Mouse (Mus musculus): ENCODE data around the gene Cox7a2l. TPM values are rescaled to one million over a fixed set of nuclear protein-coding genes. Genes with fewer than 3 reads are reported as not detected.

Gene Cox7a2l
- total RNA-seq, 1 experiment = 139 TPM

DNA sequence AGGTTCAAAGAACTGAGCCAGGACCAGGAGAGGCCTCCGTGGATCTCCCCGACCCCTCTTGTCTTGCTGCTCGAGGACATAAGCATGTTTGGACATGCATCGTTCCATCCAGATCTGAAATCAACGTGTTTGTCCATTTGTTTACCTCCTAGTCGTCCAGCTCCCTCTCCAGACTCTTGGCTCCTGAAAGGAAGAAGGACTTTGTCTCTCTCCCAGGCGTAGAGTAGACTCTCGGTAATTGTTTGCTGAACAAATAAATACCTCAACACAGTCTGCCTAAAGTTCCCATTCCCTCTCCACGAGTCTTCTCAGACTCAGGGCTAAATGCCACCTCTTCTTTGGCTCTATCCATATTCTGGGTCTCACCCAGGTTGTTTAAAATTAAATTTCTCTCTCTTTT is 16.0 kb upstream of the Cox7a2l start:
- Histone ChIP-seq H3K27ac (ENCODE audit: insufficient read depth, low read depth, low read length, poor library complexity, severe bottlenecking) (no peak overlapping the region), H3K4me3 (ENCODE audit: insufficient read depth in 1 of 2, low read depth in 1 of 2, low read length in 2 of 2, poor library complexity in 1 of 2, severe bottlenecking in 1 of 2) (no peak overlapping the region), H3K9ac (ENCODE audit: insufficient read depth, low read depth, low read length, poor library complexity, severe bottlenecking) (no peak overlapping the region), H3K36me3 (ENCODE audit: control insufficient read depth, insufficient read depth, low read length, poor library complexity, severe bottlenecking) (no peaks in the 10 kb centered on the region), H3K9me3 (ENCODE audit: control insufficient read depth, insufficient read depth, low read depth, low read length) (no peaks in the 10 kb centered on the region), H3K4me1 (ENCODE audit: control insufficient read depth in 2 of 2, insufficient read depth in 2 of 2, low read length in 2 of 2, poor library complexity in 1 of 2) (peaks cover 0 to 8% of the 10 kb centered on the region in 2 experiments; a peak in 2 of 4 replicates)
- TF ChIP-seq MAFK (IDR thresholded peaks at IDR 0.05; ENCODE audit: insufficient read depth, low read depth, low read length) (no peak), CHD2 (IDR thresholded peaks at IDR 0.05; ENCODE audit: low read depth, low read length) (no peak), ZC3H11A (IDR thresholded peaks at IDR 0.05; ENCODE audit: borderline replicate concordance, low read depth, low read length) (no peak), HCFC1 (IDR thresholded peaks at IDR 0.05; ENCODE audit: borderline replicate concordance, insufficient read depth, low read length) (no peak), ZNF384 (IDR thresholded peaks at IDR 0.05; ENCODE audit: low read depth, low read length) (no peak)
- in situ Hi-C loops (cut with MboI; ENCODE audit: low sequenced_read_pairs in 2 of 2, unreplicated experiment in 2 of 2) = no loop called here
- no peak for DNase-seq (ENCODE audit: low read depth, low spot score)

DNA sequence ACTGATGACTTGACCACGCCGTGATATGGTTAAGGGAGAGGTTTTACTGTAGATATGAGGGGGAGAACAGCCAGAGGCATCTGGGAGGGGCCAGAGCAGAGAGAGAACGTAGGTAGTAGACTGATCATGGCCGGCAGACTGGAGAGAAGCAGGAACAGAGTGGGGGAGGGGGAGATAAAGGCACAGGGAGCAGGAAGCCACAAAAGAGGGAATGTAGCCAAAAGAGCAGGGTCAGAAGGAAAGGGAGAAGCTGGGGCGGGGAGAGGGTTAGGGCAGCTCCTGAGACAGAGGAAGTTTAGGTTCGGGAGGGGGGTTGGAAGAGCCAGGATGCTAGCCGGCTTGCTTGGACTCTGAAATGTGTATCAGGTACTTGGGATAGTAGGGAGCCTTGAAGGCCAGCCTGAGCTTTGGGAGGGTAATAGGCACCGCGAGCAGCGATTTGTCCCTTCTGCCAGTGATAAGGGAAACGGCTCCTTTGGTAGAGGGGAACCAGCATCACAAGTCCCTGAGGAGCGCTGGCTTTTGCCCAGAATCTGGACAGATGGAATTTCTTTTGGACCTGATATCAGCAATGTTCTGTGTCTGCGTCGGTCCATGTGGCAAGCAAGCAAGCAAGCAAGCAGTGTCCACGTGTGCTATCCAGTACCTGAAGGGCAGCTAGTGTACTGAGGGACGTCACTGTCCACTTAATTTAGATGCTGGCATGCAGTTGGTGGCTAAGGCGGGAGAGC is 10.7 kb upstream of the Cox7a2l start:
- TF ChIP-seq CHD2 (IDR thresholded peaks at IDR 0.05; ENCODE audit: low read depth, low read length) = no peak
- TF ChIP-seq ZC3H11A (IDR thresholded peaks at IDR 0.05; ENCODE audit: borderline replicate concordance, low read depth, low read length) = no peak
- TF ChIP-seq ZNF384 (IDR thresholded peaks at IDR 0.05; ENCODE audit: low read depth, low read length) = no peak
- TF ChIP-seq HCFC1 (IDR thresholded peaks at IDR 0.05; ENCODE audit: borderline replicate concordance, insufficient read depth, low read length) = no peak
- no peak for TF ChIP-seq MAFK (IDR thresholded peaks at IDR 0.05; ENCODE audit: insufficient read depth, low read depth, low read length)
- Histone ChIP-seq H3K9ac (ENCODE audit: insufficient read depth, low read depth, low read length, poor library complexity, severe bottlenecking) (peak overlapping the region; percentile 63), H3K4me1 (ENCODE audit: control insufficient read depth in 2 of 2, insufficient read depth in 2 of 2, low read length in 2 of 2, poor library complexity in 1 of 2) (peaks cover 15 to 27% of the 10 kb centered on the region in 2 experiments), H3K4me3 (ENCODE audit: insufficient read depth in 1 of 2, low read depth in 1 of 2, low read length in 2 of 2, poor library complexity in 1 of 2, severe bottlenecking in 1 of 2) (peak overlapping the region; percentile 53 to 59), H3K27ac (ENCODE audit: insufficient read depth, low read depth, low read length, poor library complexity, severe bottlenecking) (peak overlapping the region; percentile 85), H3K9me3 (ENCODE audit: control insufficient read depth, insufficient read depth, low read depth, low read length) (no peaks in the 10 kb centered on the region), H3K36me3 (ENCODE audit: control insufficient read depth, insufficient read depth, low read length, poor library complexity, severe bottlenecking) (no peaks in the 10 kb centered on the region)
- in situ Hi-C loops (cut with MboI; ENCODE audit: low sequenced_read_pairs in 2 of 2, unreplicated experiment in 2 of 2) = no loop called here
- DNase-seq (ENCODE audit: low read depth, low spot score) = no peak

- peak overlapping the region; percentile 53 to 59 for H3K4me3 ChIP-seq (ENCODE audit: insufficient read depth in 1 of 2, low read depth in 1 of 2, low read length in 2 of 2, poor library complexity in 1 of 2, severe bottlenecking in 1 of 2)
- H3K9ac ChIP-seq (ENCODE audit: insufficient read depth, low read depth, low read length, poor library complexity, severe bottlenecking) = peak overlapping the region; percentile 63; the same call in 1 of the 2 replicates
- H3K27ac ChIP-seq (ENCODE audit: insufficient read depth, low read depth, low read length, poor library complexity, severe bottlenecking) = peak overlapping the region; percentile 85
- TF ChIP-seq CHD2 (IDR thresholded peaks at IDR 0.05; ENCODE audit: low read depth, low read length) (no peak), ZNF384 (IDR thresholded peaks at IDR 0.05; ENCODE audit: low read depth, low read length) (no peak), HCFC1 (IDR thresholded peaks at IDR 0.05; ENCODE audit: borderline replicate concordance, insufficient read depth, low read length) (no peak), MAFK (IDR thresholded peaks at IDR 0.05; ENCODE audit: insufficient read depth, low read depth, low read length) (no peak), ZC3H11A (IDR thresholded peaks at IDR 0.05; ENCODE audit: borderline replicate concordance, low read depth, low read length) (no peak)
- in situ Hi-C loops (cut with MboI; ENCODE audit: low sequenced_read_pairs in 2 of 2, unreplicated experiment in 2 of 2) = no loop called here
- no peaks in the 10 kb centered on the region for H3K36me3 ChIP-seq (ENCODE audit: control insufficient read depth, insufficient read depth, low read length, poor library complexity, severe bottlenecking)
- DNase-seq (ENCODE audit: low read depth, low spot score) = peak; percentile 82
- no peaks in the 10 kb centered on the region for H3K9me3 ChIP-seq (ENCODE audit: control insufficient read depth, insufficient read depth, low read depth, low read length)
- peaks cover 15 to 27% of the 10 kb centered on the region in 2 experiments for H3K4me1 ChIP-seq (ENCODE audit: control insufficient read depth in 2 of 2, insufficient read depth in 2 of 2, low read length in 2 of 2, poor library complexity in 1 of 2)
Observed at GRCm38 (mm10) chr17:83526624-83527532, 9.7 kb upstream of the Cox7a2l start.

- H3K9ac ChIP-seq (ENCODE audit: insufficient read depth, low read depth, low read length, poor library complexity, severe bottlenecking) = no peak overlapping the region; the same call in 1 of the 2 replicates
- no peaks in the 10 kb centered on the region for H3K36me3 ChIP-seq (ENCODE audit: control insufficient read depth, insufficient read depth, low read length, poor library complexity, severe bottlenecking)
- no peaks in the 10 kb centered on the region for H3K9me3 ChIP-seq (ENCODE audit: control insufficient read depth, insufficient read depth, low read depth, low read length)
- H3K4me3 ChIP-seq (ENCODE audit: insufficient read depth in 1 of 2, low read depth in 1 of 2, low read length in 2 of 2, poor library complexity in 1 of 2, severe bottlenecking in 1 of 2) = peak overlapping the region; percentile 2 to 10; a peak in 1 of 4 replicates
- peak overlapping the region; percentile 79 for H3K27ac ChIP-seq (ENCODE audit: insufficient read depth, low read depth, low read length, poor library complexity, severe bottlenecking)
- DNase-seq (ENCODE audit: low read depth, low spot score) = no peak
- peaks cover 17 to 32% of the 10 kb centered on the region in 2 experiments for H3K4me1 ChIP-seq (ENCODE audit: control insufficient read depth in 2 of 2, insufficient read depth in 2 of 2, low read length in 2 of 2, poor library complexity in 1 of 2)
- in situ Hi-C loops (cut with MboI; ENCODE audit: low sequenced_read_pairs in 2 of 2, unreplicated experiment in 2 of 2) = no loop called here
- no peak for TF ChIP-seq HCFC1 (IDR thresholded peaks at IDR 0.05; ENCODE audit: borderline replicate concordance, insufficient read depth, low read length)
- TF ChIP-seq ZC3H11A (IDR thresholded peaks at IDR 0.05; ENCODE audit: borderline replicate concordance, low read depth, low read length) = no peak
- TF ChIP-seq ZNF384 (IDR thresholded peaks at IDR 0.05; ENCODE audit: low read depth, low read length) = no peak
- TF ChIP-seq MAFK (IDR thresholded peaks at IDR 0.05; ENCODE audit: insufficient read depth, low read depth, low read length) = peak; percentile 51; the same call in 1 of the 2 replicates
- TF ChIP-seq CHD2 (IDR thresholded peaks at IDR 0.05; ENCODE audit: low read depth, low read length) = no peak
Observed at GRCm38 (mm10) chr17:83526091-83526561, 9.0 kb upstream of the Cox7a2l start.
